Mouse (Mus musculus): ENCODE data around the gene Gm6763.
"Not testable (repeated sequence)": the region's sequence is repeated elsewhere in the genome, so short reads cannot be mapped to it uniquely, and the experiment has no call there.

Gm6763 gene

GRCm38 (mm10) chr10:104151197-104151596 lies at the start of gene Gm6763:
TSS of gene Gm6763 (plus strand) at chr10:104151497.
- in situ Hi-C loops (cut with MboI, MseI), result loop anchor here in 1 of 2 experiments (10.0 kb wide), 1 partner anchor 54 kb away; no protein-coding TSS in a partner anchor

GRCm38 (mm10) chr10:104110044-104110443 lies 41.3 kb upstream of the Gm6763 start:
- in situ Hi-C loops (cut with MboI, MseI), result no loop called here

- in situ Hi-C loops (cut with MboI, MseI), result no loop called here
These were observed 33.0 kb upstream of the Gm6763 start for GRCm38 (mm10) chr10:104118312-104118711.

- in situ Hi-C loops (cut with MboI, MseI), result not testable (repeated sequence)
These were observed 8.6 kb upstream of the Gm6763 start, which contains the start of gene Gm21293 for GRCm38 (mm10) chr10:104142687-104143086. TSS of gene Gm21293 (plus strand) at chr10:104142987.

- in situ Hi-C loops (cut with MboI, MseI), result loop anchor here in 1 of 2 experiments (10.0 kb wide), 1 partner anchor 45 kb away; no protein-coding TSS in a partner anchor
These were observed 8.4 kb downstream of the Gm6763 start, which contains the start of gene Gm8764 for GRCm38 (mm10) chr10:104159706-104160105. TSS of gene Gm8764 (plus strand) at chr10:104160006.

- in situ Hi-C loops (cut with MboI, MseI), result loop anchor here in 1 of 2 experiments (5.0 kb wide), 1 partner anchor 34 kb away; no protein-coding TSS in a partner anchor
These were observed 16.9 kb downstream of the Gm6763 start, which contains the start of gene Gm21304 for GRCm38 (mm10) chr10:104168215-104168614. TSS of gene Gm21304 (plus strand) at chr10:104168515.

GRCm38 (mm10) chr10:104176724-104177123 lies 25.4 kb downstream of the Gm6763 start, which contains the start of gene Gm21312:
TSS of gene Gm21312 (plus strand) at chr10:104177024.
- in situ Hi-C loops (cut with MboI, MseI), result loop anchor here in 1 of 2 experiments (5.0 kb wide), 1 partner anchor 39 kb away; no protein-coding TSS in a partner anchor

- in situ Hi-C loops (cut with MboI, MseI), result loop anchor here in 1 of 2 experiments (5.0 kb wide), 1 partner anchor 48 kb away; no protein-coding TSS in a partner anchor
These were observed 33.9 kb downstream of the Gm6763 start, which contains the start of gene Gm20765 for GRCm38 (mm10) chr10:104185233-104185632. TSS of gene Gm20765 (plus strand) at chr10:104185533.

GRCm38 (mm10) chr10:104193742-104194141 lies 42.4 kb downstream of the Gm6763 start, which contains the start of gene Gm4340:
TSS of gene Gm4340 (plus strand) at chr10:104194042.
- in situ Hi-C loops (cut with MboI, MseI), result not testable (repeated sequence)
